Mouse (Mus musculus) yolk sac, embryonic 10.5 days (tissue): ENCODE data around the gene Dlx1.

Experiments
- DNase-seq: peaks from one replicate; pipeline ENCODE4 v3.0.0-alpha.2; 2017; ENCODE audit warnings: low spot score

Dlx1 gene

GRCm38 (mm10) chr2:71528014-71528713 is at the start of gene Dlx1:
Gene Dlx1 (plus strand): TSS chr2:71528113.
- no peak for DNase-seq

DNA sequence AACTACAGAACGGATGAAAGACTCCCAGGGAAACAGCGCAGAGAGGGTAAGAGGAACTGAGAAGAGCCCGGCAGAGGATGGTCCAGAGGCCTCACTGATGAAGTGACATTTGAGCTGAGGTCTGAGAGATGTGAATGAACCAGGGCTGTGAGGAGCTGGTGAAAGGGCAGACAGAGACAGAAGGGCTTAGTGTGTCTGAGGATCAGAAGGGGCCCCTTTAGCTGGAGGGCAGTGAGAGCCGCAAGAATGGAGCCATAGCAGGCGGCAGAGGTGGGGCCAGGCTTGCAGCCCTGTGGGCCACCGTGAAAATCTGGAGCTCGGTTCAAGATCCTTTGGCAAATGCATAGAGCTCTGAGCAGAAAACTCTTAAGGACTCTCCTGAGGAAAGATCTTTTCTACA is 48.0 kb upstream of the Dlx1 start:
- no peak for DNase-seq

DNA sequence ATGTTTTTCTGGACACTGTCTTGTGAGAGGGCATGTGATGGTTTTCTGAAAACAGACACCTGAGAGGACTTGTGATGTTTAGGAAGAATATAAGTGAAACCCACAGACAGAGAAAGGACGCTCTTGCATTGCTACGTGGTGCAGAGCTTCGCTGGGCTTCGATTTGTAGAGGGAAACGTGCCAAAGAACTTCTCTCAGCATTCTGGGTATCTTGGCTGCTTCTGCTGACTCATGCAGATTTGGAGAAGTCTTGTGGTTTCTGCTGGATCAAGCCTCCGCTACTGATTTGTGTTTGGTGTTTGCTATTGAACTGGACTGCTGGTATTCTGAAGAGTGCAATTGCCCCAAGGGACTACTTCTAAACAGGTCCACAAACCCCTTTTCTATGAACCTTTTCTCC is 46.1 kb upstream of the Dlx1 start:
- no peak for DNase-seq

DNA sequence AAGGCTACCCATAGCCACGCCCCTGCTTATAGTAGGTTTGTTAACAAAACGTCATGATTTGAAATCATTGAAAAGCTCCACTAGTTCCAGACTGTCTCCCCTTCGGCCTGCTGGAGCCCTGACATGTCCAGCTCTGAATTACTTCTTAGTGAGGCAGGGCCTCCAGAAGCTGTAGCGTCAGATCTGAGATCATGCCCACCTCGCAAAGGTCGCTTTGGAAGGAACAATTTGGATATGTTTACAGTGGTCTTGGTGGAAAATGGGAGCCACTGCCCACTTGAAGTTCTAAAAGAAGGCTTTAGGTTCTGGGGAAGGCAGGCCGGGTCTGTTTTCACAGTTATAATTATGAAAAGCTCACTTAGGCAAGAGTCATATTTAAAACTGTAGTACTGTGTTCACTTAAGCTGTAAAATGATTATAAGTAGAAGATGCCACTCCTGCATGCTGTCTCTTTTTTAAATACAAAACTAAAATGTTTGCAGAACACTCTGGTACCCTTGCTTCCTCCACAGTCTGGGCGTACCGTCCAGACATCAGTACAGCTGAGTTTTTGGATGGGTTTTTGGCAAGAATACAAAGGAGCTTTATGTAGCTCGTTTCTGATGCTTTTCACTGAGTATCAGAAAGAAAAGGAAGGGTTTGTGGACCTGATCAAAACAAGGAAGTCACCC is 44.7 kb upstream of the Dlx1 start:
- no peak for DNase-seq

- DNase-seq = no peak
Observed at GRCm38 (mm10) chr2:71483717-71484066, 44.2 kb upstream of the Dlx1 start.

DNA sequence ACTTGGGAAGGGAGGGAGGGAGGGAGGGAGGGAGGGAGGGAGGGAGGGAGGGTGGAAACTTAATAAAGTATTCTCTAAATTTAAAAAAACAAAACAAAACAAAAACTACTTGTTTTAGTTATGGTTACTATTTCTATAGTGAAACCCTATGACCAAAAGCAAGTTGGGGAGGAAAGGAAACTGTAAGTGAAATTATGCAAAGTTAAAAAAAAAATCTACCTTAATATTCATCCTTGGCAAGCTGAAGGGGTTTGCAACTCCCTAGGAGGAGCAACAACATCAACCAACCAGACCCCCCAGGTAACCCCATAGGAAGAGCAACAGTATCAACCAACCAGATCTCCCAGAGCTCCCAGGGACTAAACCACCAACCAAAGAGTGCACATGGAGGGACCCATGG is 36.6 kb upstream of the Dlx1 start:
- no peak for DNase-seq

DNA sequence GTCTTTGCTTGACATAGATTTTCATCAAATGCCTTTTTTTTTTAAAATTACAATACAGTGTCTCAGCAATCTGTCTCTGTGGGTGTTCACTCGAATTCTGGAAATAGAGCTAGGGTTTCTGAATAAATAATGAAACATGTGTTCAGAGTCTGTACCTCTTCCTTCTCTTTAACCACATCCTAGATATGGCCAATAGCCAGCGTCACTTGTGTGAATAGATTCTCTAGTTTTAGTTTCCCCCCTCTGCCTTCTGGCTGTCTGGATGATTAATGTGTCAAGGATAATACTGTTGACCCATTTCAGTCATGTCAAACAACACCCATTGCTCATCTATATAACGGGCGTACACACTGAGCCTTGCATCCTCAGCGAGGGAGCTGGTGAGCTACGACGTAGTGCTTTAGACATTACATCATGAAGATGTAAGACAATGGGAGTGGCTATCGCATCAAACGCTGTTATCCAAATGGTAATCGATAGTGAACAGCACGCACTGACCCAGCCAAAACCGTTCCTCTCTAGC is 34.7 kb upstream of the Dlx1 start:
- no peak for DNase-seq

DNA sequence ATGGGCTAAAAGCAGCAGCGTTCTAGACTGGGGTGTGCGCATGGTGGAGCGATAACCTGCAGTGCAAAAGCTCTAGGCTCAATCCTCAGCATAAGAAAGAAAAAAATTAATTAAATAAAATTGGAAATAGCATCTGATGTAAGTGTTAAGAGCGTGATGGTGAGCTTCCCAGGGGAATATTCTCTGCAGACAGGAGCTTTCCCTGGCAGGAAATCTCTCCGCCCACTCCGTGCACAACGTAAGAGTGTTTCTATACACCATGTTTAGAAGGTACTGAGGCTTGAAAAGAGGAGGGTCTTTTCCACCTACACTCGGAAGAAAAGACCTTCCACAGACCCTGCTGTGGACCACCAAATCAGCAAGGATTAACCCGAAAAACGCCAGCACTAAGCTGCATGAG is 33.4 kb upstream of the Dlx1 start:
- no peak for DNase-seq

DNA sequence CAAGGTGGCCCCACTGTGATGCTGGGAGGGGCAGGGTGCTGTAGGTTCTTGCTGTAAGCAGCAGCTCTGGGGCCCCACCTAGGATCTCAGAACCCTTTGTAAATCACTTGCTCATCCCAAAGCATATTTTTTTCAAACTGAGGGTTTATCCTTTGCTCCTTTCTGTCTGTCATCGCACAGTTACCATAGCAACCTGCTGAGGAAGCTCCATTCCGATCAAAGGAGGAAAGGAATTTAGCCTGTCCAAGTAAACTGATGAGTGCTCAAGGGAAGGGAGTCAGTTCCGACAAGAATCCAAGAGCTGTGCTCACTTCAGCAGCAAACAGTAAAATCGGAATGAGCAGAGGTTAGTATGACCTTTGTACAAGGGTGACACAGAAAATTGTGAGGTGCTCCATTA is 32.9 kb upstream of the Dlx1 start:
- DNase-seq = no peak

GRCm38 (mm10) chr2:71497175-71497574 is 30.7 kb upstream of the Dlx1 start:
- no peak for DNase-seq

GRCm38 (mm10) chr2:71499276-71500230 is 28.4 kb upstream of the Dlx1 start:
- no peak for DNase-seq

- DNase-seq = no peak
Observed at GRCm38 (mm10) chr2:71504852-71505251, 23.1 kb upstream of the Dlx1 start.

GRCm38 (mm10) chr2:71511209-71511608 is 16.7 kb upstream of the Dlx1 start:
- no peak for DNase-seq

GRCm38 (mm10) chr2:71512326-71512725 is 15.6 kb upstream of the Dlx1 start:
- DNase-seq = no peak

DNA sequence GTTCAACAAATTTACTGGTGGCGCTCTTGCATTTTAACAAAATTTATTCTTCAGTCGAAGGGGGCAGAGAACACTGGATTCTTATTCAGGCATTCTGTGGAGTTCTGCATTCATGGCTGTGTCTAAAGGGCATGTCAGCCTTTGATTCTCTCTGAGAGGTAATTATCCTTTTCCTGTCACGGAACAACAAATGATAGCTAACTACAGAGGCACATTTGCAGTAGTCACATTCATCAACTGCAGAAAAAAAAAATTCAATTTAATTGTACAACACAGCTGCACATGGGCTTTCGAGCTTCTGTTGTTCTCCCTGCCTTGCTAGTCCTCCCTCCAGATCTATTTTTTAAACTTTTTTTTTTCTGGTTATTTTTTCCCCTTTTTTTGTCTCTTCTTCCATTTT is 10.9 kb upstream of the Dlx1 start:
- DNase-seq = no peak

DNA sequence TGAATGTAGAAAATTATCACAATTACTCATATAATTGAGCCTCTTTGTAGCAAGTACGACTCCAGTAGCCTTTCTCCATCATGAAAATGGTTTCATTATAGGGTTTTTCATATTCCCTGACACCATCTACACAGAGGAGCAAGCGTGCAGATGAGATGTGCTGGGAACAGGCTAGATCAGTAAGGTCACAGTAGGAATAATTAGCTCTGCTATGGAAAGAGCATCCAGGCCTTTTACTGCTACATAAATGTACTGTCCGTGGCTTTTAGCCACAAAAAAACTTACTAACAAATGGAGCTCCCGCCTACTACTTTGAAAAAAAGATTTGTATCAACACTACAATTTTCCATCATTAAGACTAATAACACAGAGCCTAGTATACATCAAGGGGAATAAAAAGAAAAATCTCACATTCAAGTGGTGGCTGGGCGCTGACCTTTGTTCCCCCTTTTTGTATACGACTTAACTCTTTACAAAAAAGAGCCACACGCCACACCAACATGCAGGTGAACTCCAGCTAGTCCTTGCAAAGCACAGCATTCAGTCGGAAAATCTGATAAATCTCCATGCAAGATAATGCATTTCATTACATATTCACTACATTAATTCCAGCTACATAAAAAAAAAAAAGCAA is 10.3 kb upstream of the Dlx1 start:
- no peak for DNase-seq

DNA sequence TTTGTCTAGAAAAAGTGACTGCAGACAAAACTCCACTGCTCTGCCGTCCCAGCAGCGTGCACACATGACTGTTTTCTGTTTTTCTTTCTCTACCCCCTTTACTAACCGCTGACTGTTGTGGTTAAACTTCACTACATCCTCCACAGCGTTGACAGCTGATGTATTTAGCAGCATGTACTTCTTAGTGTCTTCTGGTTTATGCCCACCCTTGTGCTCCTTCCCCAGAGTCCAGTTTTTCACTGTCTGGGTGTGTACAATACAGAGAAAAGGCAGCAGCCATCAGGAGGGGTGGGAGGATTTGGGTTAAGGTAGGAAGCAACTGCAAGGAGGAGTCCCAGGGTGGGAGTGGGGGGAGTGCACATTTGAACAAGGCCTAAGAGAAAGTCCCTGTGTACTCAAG is 5.0 kb upstream of the Dlx1 start:
- DNase-seq = no peak

DNA sequence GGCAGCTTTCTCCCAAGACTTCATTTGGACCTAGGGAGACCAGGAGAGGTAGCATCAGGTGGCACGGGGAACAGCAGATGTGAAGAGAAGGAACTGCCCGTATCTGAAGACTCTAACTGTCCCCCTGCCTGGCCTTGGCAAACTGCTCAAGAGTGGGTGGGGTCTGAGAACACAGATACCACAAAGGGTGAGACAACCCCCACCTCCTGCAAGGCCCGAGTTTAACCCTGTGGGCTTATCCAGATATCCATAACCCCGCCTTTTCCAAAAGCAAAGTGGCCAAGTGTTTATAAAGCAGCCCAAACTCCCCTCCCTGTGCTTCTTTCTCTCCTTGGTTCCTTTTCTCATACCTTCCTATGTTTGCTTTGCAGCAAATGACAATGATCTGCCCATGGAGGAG is 4.5 kb upstream of the Dlx1 start:
- DNase-seq = no peak

DNA sequence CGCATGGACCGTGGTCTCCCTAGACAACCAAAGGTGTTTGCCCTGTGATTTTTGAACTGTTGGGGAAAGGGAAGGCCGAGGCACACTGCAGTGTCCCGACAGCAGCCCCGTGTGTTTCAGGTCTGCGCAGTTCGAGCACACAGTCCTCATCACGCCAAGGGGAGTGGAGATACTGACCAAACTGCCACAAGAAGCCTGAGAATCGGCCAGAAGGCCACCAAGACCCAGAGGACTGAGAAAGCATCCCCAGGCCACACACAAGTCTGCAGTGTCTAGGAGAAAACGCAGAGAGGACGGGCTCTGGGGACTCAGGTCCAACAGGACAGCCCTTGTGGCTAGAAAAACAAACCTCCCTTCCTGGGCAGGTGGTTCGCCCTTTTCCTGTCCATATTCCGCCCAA is 3.1 kb upstream of the Dlx1 start:
- no peak for DNase-seq

DNA sequence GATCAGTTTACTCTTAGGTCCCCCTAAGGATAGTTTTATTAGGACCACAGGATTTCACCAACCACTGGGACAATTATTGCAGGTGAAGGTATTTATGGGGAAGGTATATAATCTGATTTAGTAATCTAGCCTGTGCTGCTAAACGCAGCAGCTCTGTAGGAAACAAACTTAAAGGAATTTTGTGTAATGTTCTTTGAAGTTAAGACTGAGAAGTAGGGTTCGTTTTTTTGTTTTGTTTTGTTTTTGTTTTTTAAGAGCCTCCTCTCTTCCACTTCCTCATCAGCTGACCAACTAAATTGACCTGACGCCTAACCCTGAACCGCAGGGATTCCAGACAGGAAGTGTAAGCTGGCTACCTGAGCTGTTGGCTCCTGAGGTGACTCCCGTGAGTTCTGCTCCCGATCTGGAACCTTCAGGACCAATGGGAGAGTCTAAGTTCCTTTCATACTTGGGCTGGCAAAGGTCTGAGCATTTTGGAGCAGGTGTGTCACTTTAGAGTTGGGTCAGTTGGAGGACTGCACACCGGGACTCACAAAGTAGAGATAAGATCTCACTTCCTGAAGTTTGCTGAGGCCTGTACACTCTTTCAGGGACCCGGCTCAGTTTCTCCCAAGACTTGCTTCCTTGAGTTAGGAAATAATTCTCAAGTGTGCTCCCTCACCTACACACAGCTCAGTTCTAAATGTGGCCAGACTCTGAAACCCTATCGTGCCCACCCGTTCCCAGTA is 1.2 kb upstream of the Dlx1 start:
- DNase-seq = no peak

DNA sequence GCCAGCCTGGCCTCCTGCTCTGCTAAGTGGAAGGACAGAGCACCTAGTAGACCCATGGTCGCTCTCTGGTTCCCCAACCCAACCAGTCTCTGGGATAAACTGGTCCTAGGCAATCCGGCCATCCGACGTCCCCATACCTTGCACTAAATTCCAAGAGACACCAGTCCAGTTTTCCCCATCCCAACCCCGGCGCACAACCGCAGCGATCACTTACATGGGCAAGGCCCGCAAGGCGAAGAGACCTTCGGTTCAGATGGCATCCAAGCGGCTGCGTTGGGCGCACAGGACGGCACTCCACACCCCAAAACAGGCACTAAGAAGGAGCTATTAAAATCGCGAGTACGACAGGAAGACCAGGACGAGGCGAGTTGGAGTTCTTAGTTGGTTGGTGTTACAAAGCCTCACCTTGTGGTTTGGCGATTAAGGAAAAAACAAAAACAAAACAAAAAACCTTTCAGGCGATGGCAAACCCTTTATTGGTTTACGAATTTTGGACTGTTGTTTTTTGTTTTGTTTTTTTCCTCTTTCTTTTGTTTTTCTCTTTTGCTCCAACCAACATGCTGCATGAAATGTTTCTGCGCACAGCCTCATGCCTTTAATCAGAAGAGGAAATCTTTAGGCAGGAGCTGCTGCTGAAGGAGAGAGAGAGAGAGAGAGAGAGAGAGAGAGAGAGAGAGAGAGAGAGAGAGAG is 445 bp upstream of the Dlx1 start:
- DNase-seq = no peak
